10 mouse cellular contexts compared by ENCODE assay signal in the genomic region with DNA sequence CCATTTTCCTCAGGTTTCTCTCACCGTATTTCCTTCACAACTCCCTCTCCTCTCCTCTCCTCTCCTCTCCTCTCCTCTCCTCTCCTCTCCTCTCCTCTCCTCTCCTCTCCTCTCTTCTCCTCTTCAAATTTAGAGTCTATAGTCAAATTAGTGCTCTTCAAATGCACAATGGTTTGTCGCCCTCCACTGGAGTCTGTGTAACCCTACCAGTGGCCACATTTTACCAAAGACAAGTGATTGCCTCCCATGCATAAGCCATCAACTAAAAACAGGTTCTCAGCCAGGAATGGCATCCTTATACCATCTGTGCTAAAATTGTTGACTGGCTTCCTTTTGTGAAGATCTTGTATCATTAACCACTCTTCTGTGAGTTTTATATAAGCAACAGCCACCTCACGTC.
DNase-seq lines count a peak whose midpoint lies in the region; ATAC-seq and TF ChIP-seq lines count a peak whose summit lies in the region.
"Had no signal": no experiment of that assay in that cellular context is flagged by ENCODE, and none has a peak within 500 bp of the region (broad histone marks: within the 10 kb centered on the region; RNA-seq: fewer than 3 reads in every experiment).

No protein-coding gene starts in this region.

- no peak overlapping the region for H3K27ac ChIP-seq in heart, postnatal 0 days (ENCODE audit: low read depth)
- H3K27ac ChIP-seq in midbrain, embryonic 14.5 days (replicated peaks; ENCODE audit: low read depth, low read length) = no peak overlapping the region
- no peak overlapping the region for H3K27ac ChIP-seq in midbrain, embryonic 10.5 days (replicated peaks)
- H3K27ac ChIP-seq: lung, embryonic 15.5 days had no signal

- no peak overlapping the region for H3K4me2 ChIP-seq in heart, postnatal 0 days (ENCODE audit: low read depth, low read length)
- H3K4me2 ChIP-seq in midbrain, embryonic 14.5 days (ENCODE audit: low read length) = no peak overlapping the region
- H3K4me2 ChIP-seq: lung, embryonic 15.5 days had no signal

- TF ChIP-seq CTCF in heart, postnatal 0 days (IDR thresholded peaks at IDR 0.05; ENCODE audit: low read depth) = peak; percentile 32; the same call in 1 of the 2 replicates

- no peak overlapping the region for H3K9ac ChIP-seq in heart, postnatal 0 days (replicated peaks; ENCODE audit: low read depth, low read length)
- H3K9ac ChIP-seq in midbrain, embryonic 14.5 days (replicated peaks; ENCODE audit: low read length) = no peak overlapping the region
- H3K9ac ChIP-seq: lung, embryonic 15.5 days had no signal

- no peaks in the 10 kb centered on the region for H3K36me3 ChIP-seq in heart, postnatal 0 days (replicated peaks; ENCODE audit: control insufficient read depth, insufficient read depth, low read length)
- H3K36me3 ChIP-seq in midbrain, embryonic 14.5 days (ENCODE audit: control insufficient read depth, insufficient read depth, low read length) = no peaks in the 10 kb centered on the region
- H3K36me3 ChIP-seq in midbrain, embryonic 10.5 days = no peaks in the 10 kb centered on the region
- H3K36me3 ChIP-seq: lung, embryonic 15.5 days had no signal

- H3K9me3 ChIP-seq in heart, postnatal 0 days (replicated peaks; ENCODE audit: control insufficient read depth, low read length) = no peaks in the 10 kb centered on the region
- no peaks in the 10 kb centered on the region for H3K9me3 ChIP-seq in midbrain, embryonic 14.5 days (ENCODE audit: control insufficient read depth, low read length)
- no peaks in the 10 kb centered on the region; the same call in 1 of the 2 replicates for H3K9me3 ChIP-seq in midbrain, embryonic 10.5 days (replicated peaks)

- no peak for TF ChIP-seq EP300 in heart, postnatal 0 days (IDR thresholded peaks at IDR 0.05; ENCODE audit: low read depth)

- 69% methylated on average over 3 of the region's 3 CpGs for WGBS in heart, postnatal 0 days
- 63% methylated on average over 3 of the region's 3 CpGs for WGBS in midbrain, embryonic 14.5 days
- WGBS in midbrain, embryonic 10.5 days = 81% methylated on average over 3 of the region's 3 CpGs

- no peaks in the 10 kb centered on the region for H3K4me1 ChIP-seq in heart, postnatal 0 days (ENCODE audit: control insufficient read depth, insufficient read depth)
- H3K4me1 ChIP-seq in midbrain, embryonic 14.5 days (ENCODE audit: control insufficient read depth, insufficient read depth, low read length) = no peaks in the 10 kb centered on the region
- H3K4me1 ChIP-seq in midbrain, embryonic 10.5 days = no peaks in the 10 kb centered on the region
- H3K4me1 ChIP-seq: lung, embryonic 15.5 days had no signal

- no peaks in the 10 kb centered on the region for H3K27me3 ChIP-seq in heart, postnatal 0 days (ENCODE audit: control insufficient read depth, insufficient read depth, low read length)
- no peaks in the 10 kb centered on the region for H3K27me3 ChIP-seq in midbrain, embryonic 14.5 days (ENCODE audit: control insufficient read depth, insufficient read depth, low read length)
- no peaks in the 10 kb centered on the region for H3K27me3 ChIP-seq in midbrain, embryonic 10.5 days (ENCODE audit: low read depth, poor library complexity, severe bottlenecking)
- H3K27me3 ChIP-seq: lung, embryonic 15.5 days had no signal

- ATAC-seq in heart, postnatal 0 days (ENCODE audit: insufficient read depth, low read depth) = no peak
- no peak for ATAC-seq in midbrain, embryonic 14.5 days (ENCODE audit: low FRiP score, low TSS enrichment)

- no peak overlapping the region for H3K4me3 ChIP-seq in heart, postnatal 0 days (ENCODE audit: low read depth, low read length)
- H3K4me3 ChIP-seq in midbrain, embryonic 14.5 days (replicated peaks; ENCODE audit: low read depth, low read length) = no peak overlapping the region
- H3K4me3 ChIP-seq in midbrain, embryonic 10.5 days = no peak overlapping the region
- H3K4me3 ChIP-seq: lung, embryonic 15.5 days had no signal

- DNase-seq in heart, postnatal 0 days (ENCODE audit: low spot score) = no peak
- no peak for DNase-seq in heart, adult 9 months (ENCODE audit: low spot score in 2 of 2)
- DNase-seq in midbrain, embryonic 14.5 days = peak; percentile 8
- DNase-seq in midbrain, embryonic 10.5 days (ENCODE audit: low spot score) = no peak
- DNase-seq in embryo, embryonic 11 days = peak; percentile 3
- DNase-seq in right cerebral cortex, postnatal 10 days (ENCODE audit: low spot score in 2 of 2) = peak; percentile 20 to 25
- no peak for DNase-seq in gastrocnemius, adult 8-10 months (ENCODE audit: low spot score in 2 of 2)
- DNase-seq in cerebellum, adult 11 months = no peak
- DNase-seq: cerebellum, postnatal 25 days had no signal

Comparison
In these comparisons a context has a peak if more than half of its experiments do, and no peak if none do; other contexts are left out.
1. DNase-seq: peak in midbrain, embryonic 14.5 days (single experiment), embryo, embryonic 11 days (single experiment) and right cerebral cortex, postnatal 10 days (2 of 2); none in heart, postnatal 0 days (single experiment), heart, adult 9 months (0 of 2), midbrain, embryonic 10.5 days (single experiment), gastrocnemius, adult 8-10 months (0 of 2) and cerebellum, adult 11 months (single experiment).